Mouse (Mus musculus) small intestine, adult 2 months (tissue): ENCODE measurements around the gene Retreg1.

Experiments used
- CTCF ChIP-seq: fragments of 200-500 bp; IDR thresholded peaks from 2 replicates; pipeline ENCODE4 v1.5.1; 2012; ENCODE audit warnings: low read depth, mild to moderate bottlenecking, control low read depth, inconsistent platforms, low read length, moderate library complexity, mixed read lengths; ENCODE audit not compliant: insufficient replicate concordance, insufficient read length; ENCODE audit errors: extremely low read depth
- POLR2A ChIP-seq: fragments of 200-500 bp; IDR thresholded peaks from 2 replicates; pipeline ENCODE4 v1.6.1; 2012; ENCODE audit warnings: low read depth, mild to moderate bottlenecking, control low read depth, inconsistent platforms, low read length, moderate library complexity

GRCm38 (mm10) chr15:25909783-25910494 is 67.0 kb downstream of the Retreg1 start:
- TF ChIP-seq CTCF (no peak), POLR2A (no peak)
